Mouse (Mus musculus): Measurements from ENCODE around the gene Cadps.

- TF ChIP-seq CTCF (IDR thresholded peaks at IDR 0.05; ENCODE audit: insufficient read depth, low read depth, low read length) (no peak), POLR2A (IDR thresholded peaks at IDR 0.05; ENCODE audit: insufficient read depth, low read depth, low read length) (no peak)
Measured at GRCm38 (mm10) chr14:12838949-12839348, 16.1 kb upstream of the Cadps start.

Measured in olfactory bulb, adult 2 months (tissue).